Mouse (Mus musculus) hindbrain, postnatal 0 days (tissue): Measurements from ENCODE around the gene Adcy9. TPM values are rescaled to one million over a fixed set of nuclear protein-coding genes. Genes with fewer than 3 reads are reported as not detected.

ENCODE experiments used
- ATAC-seq: fragments of 200-750 bp; cut with Nextera tagmentation; 2 replicates; pipeline ENCODE4 v1.8.0; 2017; ENCODE audit warnings: mild to moderate bottlenecking, moderate TSS enrichment, moderate library complexity
- DNase-seq: peaks from one replicate; pipeline ENCODE4 v3.0.0-alpha.2; 2015; ENCODE audit warnings: low spot score
- H3K27ac ChIP-seq: fragments of 300-500 bp; sonication (generic); 2 replicates; pipeline ENCODE4 v1.5.1; 2014; ENCODE audit warnings: mild to moderate bottlenecking
- H3K27me3 ChIP-seq: fragments of 300-500 bp; sonication (generic); 2 replicates; pipeline ENCODE4 v1.6.1; 2014; ENCODE audit warnings: low read length, mixed read lengths; ENCODE audit not compliant: insufficient read depth
- H3K36me3 ChIP-seq: fragments of 300-500 bp; sonication (generic); 2 replicates; pipeline ENCODE4 v1.6.1; 2014; ENCODE audit warnings: low read length, mixed read lengths; ENCODE audit not compliant: insufficient read depth
- H3K4me1 ChIP-seq: fragments of 300-500 bp; sonication (generic); 2 replicates; pipeline ENCODE4 v1.6.1; 2014; ENCODE audit warnings: antibody characterized with exemption, low read length, mixed read lengths; ENCODE audit not compliant: insufficient read depth
- H3K4me2 ChIP-seq: fragments of 300-500 bp; sonication (generic); 2 replicates; pipeline ENCODE4 v1.6.1; 2014; ENCODE audit warnings: low read depth, mild to moderate bottlenecking, low read length, moderate library complexity, mixed read lengths
- H3K4me3 ChIP-seq: fragments of 300-500 bp; sonication (generic); 2 replicates; pipeline ENCODE4 v1.5.1; 2014; ENCODE audit warnings: low read length
- H3K9ac ChIP-seq: fragments of 300-500 bp; sonication (generic); replicated peaks from 2 replicates; pipeline ENCODE4 v1.6.1; 2014; ENCODE audit warnings: mild to moderate bottlenecking, low read length, moderate library complexity, mixed read lengths
- H3K9me3 ChIP-seq: fragments of 300-500 bp; sonication (generic); 2 replicates; pipeline ENCODE4 v1.6.1; 2016; ENCODE audit warnings: low read length, mixed read lengths
- CTCF ChIP-seq: IDR thresholded peaks from 2 replicates; pipeline ENCODE4 v1.5.1; 2016; ENCODE audit warnings: antibody characterized with exemption, control low read depth, low read depth
- WGBS: fragments of 180-500 bp; shearing (Covaris S2); extraction: QIAGEN DNeasy Blood & Tissue Kit; methylation state at CpG from one replicate; pipeline ENCODE4 v1.1.7; 2014; 5-methylcytosine and 5-hydroxymethylcytosine counted together
- polyA plus RNA-seq: library from polyadenylated mRNA; unstranded; fragments of >200 nt; fragmentation: Nextera tagmentation; extraction: Ambion mirVana; gene quantifications from 2 replicates; pipeline ENCODE4 v1.2.1, GENCODE M21; 2015
- total RNA-seq: library from RNA; depleted of rRNA; stranded (reverse); fragments of >200 nt; gene quantifications from 2 replicates; pipeline ENCODE4 v1.2.3, GENCODE M21; 2014

Gene Adcy9
- total and polyA plus RNA-seq, 2 experiments from 2014 or later: 4.3 to 31.6 TPM

- no peak overlapping the region for H3K27ac ChIP-seq
- H3K4me1 ChIP-seq: peaks cover 29% of the 10 kb centered on the region
- ATAC-seq: no peak
- no peaks in the 10 kb centered on the region for H3K9me3 ChIP-seq
- no peak for DNase-seq
- no peaks in the 10 kb centered on the region for H3K27me3 ChIP-seq
- H3K36me3 ChIP-seq: 0 out of 2 replicates have a peak, but pooled peaks cover 5% of the 10 kb centered on the region
- H3K4me3 ChIP-seq: no peak overlapping the region
- peak overlapping the region; percentile 17; the same call in 1 of the 2 replicates for H3K4me2 ChIP-seq
- H3K9ac ChIP-seq: no peak overlapping the region
- WGBS: 55% methylated on average over 14 of the region's 14 CpGs
- no peak for TF ChIP-seq CTCF
Observed at GRCm38 (mm10) chr16:4413301-4413700, 7.0 kb downstream of the Adcy9 start.

GRCm38 (mm10) chr16:4412298-4412697 lies 8.0 kb downstream of the Adcy9 start:
- no peaks in the 10 kb centered on the region for H3K9me3 ChIP-seq
- WGBS: 91% methylated on average over 4 of the region's 4 CpGs
- no peak for TF ChIP-seq CTCF
- ATAC-seq: no peak
- H3K4me3 ChIP-seq: no peak overlapping the region
- H3K27ac ChIP-seq: no peak overlapping the region
- H3K36me3 ChIP-seq: 0 out of 2 replicates have a peak, but pooled peaks cover 5% of the 10 kb centered on the region
- no peak overlapping the region for H3K4me2 ChIP-seq
- no peak for DNase-seq
- no peak overlapping the region for H3K9ac ChIP-seq
- peaks cover 20% of the 10 kb centered on the region for H3K4me1 ChIP-seq
- H3K27me3 ChIP-seq: no peaks in the 10 kb centered on the region

- Histone ChIP-seq H3K9me3 (no peaks in the 10 kb centered on the region), H3K27ac (no peak overlapping the region), H3K4me2 (no peak overlapping the region), H3K9ac (no peak overlapping the region), H3K36me3 (0 out of 2 replicates have a peak, but pooled peaks cover 5% of the 10 kb centered on the region), H3K4me1 (peaks cover 14% of the 10 kb centered on the region), H3K27me3 (no peaks in the 10 kb centered on the region), H3K4me3 (no peak overlapping the region)
- WGBS: 56% methylated on average over 2 of the region's 2 CpGs
- DNase-seq: no peak
- TF ChIP-seq CTCF: no peak
- ATAC-seq: no peak
Observed at GRCm38 (mm10) chr16:4411296-4411695, 9.0 kb downstream of the Adcy9 start.

- H3K4me2 ChIP-seq: no peak overlapping the region
- ATAC-seq (no peak), DNase-seq (no peak)
- TF ChIP-seq CTCF: no peak
- no peak overlapping the region for H3K27ac ChIP-seq
- 0 out of 2 replicates have a peak, but pooled peaks cover 5% of the 10 kb centered on the region for H3K36me3 ChIP-seq
- no peak overlapping the region for H3K9ac ChIP-seq
- H3K9me3 ChIP-seq: no peaks in the 10 kb centered on the region
- no peaks in the 10 kb centered on the region; the same call in 1 of the 2 replicates for H3K4me1 ChIP-seq
- no peaks in the 10 kb centered on the region for H3K27me3 ChIP-seq
- WGBS: 77% methylated on average over 2 of the region's 2 CpGs
- no peak overlapping the region for H3K4me3 ChIP-seq
Observed at GRCm38 (mm10) chr16:4407536-4407935, 12.8 kb downstream of the Adcy9 start.

GRCm38 (mm10) chr16:4406706-4407105 lies 13.6 kb downstream of the Adcy9 start:
- no peak for ATAC-seq
- H3K9ac ChIP-seq: no peak overlapping the region

GRCm38 (mm10) chr16:4406047-4406586 lies 14.2 kb downstream of the Adcy9 start:
- no peak overlapping the region for H3K4me2 ChIP-seq
- no peak overlapping the region for H3K9ac ChIP-seq
- no peak for DNase-seq
- no peak for TF ChIP-seq CTCF
- no peaks in the 10 kb centered on the region for H3K9me3 ChIP-seq
- H3K27me3 ChIP-seq: no peaks in the 10 kb centered on the region
- no peaks in the 10 kb centered on the region for H3K36me3 ChIP-seq
- no peak for ATAC-seq
- H3K27ac ChIP-seq: no peak overlapping the region
- H3K4me3 ChIP-seq: no peak overlapping the region
- 89% methylated on average over 5 of the region's 6 CpGs for WGBS
- no peaks in the 10 kb centered on the region for H3K4me1 ChIP-seq

More at GRCm38 (mm10) chr16:4406706-4407105, 13.6 kb downstream of the Adcy9 start:
- Histone ChIP-seq H3K4me3 (no peak overlapping the region), H3K4me2 (no peak overlapping the region), H3K27ac (no peak overlapping the region), H3K36me3 (no peaks in the 10 kb centered on the region), H3K9me3 (no peaks in the 10 kb centered on the region), H3K4me1 (no peaks in the 10 kb centered on the region; the same call in 1 of the 2 replicates), H3K27me3 (no peaks in the 10 kb centered on the region)
- no peak for DNase-seq
- whole genome bisulfite sequencing: 72% methylated on average over 4 of the region's 4 CpGs
- no peak for TF ChIP-seq CTCF
